Mouse (Mus musculus) Patski (cell line): ENCODE measurements around the gene Rbm25. TPM values are rescaled to one million over a fixed set of nuclear protein-coding genes. Genes with fewer than 3 reads are reported as not detected.
"Not testable (repeated sequence)": the region's sequence is repeated elsewhere in the genome, so short reads cannot be mapped to it uniquely, and the experiment has no call there.

Source experiments
- ATAC-seq: fragments of 100-300 bp; one replicate; pipeline ENCODE4 v1.8.0; 2021
- CTCF ChIA-PET: fragments of 350-600 bp; sonication (Branson Sonifier 250); formaldehyde crosslinking; loops from one replicate; lab custom pipeline; 2022; ENCODE audit warnings: inconsistent platforms; lab: Charles Lee
- POLR2A ChIA-PET: fragments of 350-600 bp; sonication (Branson Sonifier 250); formaldehyde crosslinking; loops from one replicate; lab custom pipeline; 2022; ENCODE audit warnings: antibody characterized with exemption, inconsistent platforms; lab: Charles Lee
- DNase-seq: peaks from one replicate; pipeline ENCODE4 v3.0.0-alpha.2; 2011; ENCODE audit warnings: low read depth, low spot score
- H3K27me3 ChIP-seq: fragments of 371-371 bp; one replicate; pipeline ENCODE4 v1.5.1; 2021
- CTCF ChIP-seq: fragments of 100-300 bp; IDR thresholded peaks from one replicate; pipeline ENCODE4 v1.5.1; 2021
- in situ Hi-C: fragments of 300-500 bp; cut with MboI; formaldehyde crosslinking; loops from 3 replicates; pipeline ENCODE4 v1.11.1; 2018; ENCODE audit warnings: low pct_unique_long_range_greater_than_20kb, mixed read lengths
- polyA plus RNA-seq: library from polyadenylated mRNA; unstranded; gene quantifications from one replicate; pipeline ENCODE4 v1.2.3, GENCODE M21; 2021

Gene Rbm25
- polyA plus RNA-seq = 78.0 TPM

GRCm38 (mm10) chr12:83630936-83631335 lies at the start of gene Rbm25:
Gene Rbm25, plus strand, starts transcription at chr12:83631236.
- CTCF ChIA-PET, in situ Hi-C loops, ATAC-seq, DNase-seq, POLR2A ChIA-PET, H3K27me3 ChIP-seq: not testable (repeated sequence)

GRCm38 (mm10) chr12:83582106-83582505 lies 48.9 kb upstream of the Rbm25 start:
- ChIA-PET CTCF (no interaction called here), POLR2A (no interaction called here)
- ATAC-seq (no peak), DNase-seq (no peak)
- H3K27me3 ChIP-seq = no peaks in the 10 kb centered on the region
- in situ Hi-C loops = no loop called here
- no peak for TF ChIP-seq CTCF

- in situ Hi-C loops = no loop called here
- DNase-seq (no peak), ATAC-seq (no peak)
- ChIA-PET CTCF (no interaction called here), POLR2A (interaction anchor here (0.6 kb wide), 2 partner anchors 63 to 1271 kb away, joined by 3 to 4 read pairs; partner anchors contain the start of gene Dcaf4)
- TF ChIP-seq CTCF = no peak
- no peaks in the 10 kb centered on the region for H3K27me3 ChIP-seq
Observed at GRCm38 (mm10) chr12:83582747-83583146, 48.3 kb upstream of the Rbm25 start.

- no peak for TF ChIP-seq CTCF
- in situ Hi-C loops = no loop called here
- POLR2A ChIA-PET = no interaction called here
- H3K27me3 ChIP-seq = no peaks in the 10 kb centered on the region
- ATAC-seq (no peak), DNase-seq (peak; percentile 50)
- CTCF ChIA-PET = interaction anchor here (0.7 to 1.2 kb wide), 2 partner anchors 9 to 10 kb away, joined by 3 read pairs; partner anchors contain the start of gene Zfyve1
Observed at GRCm38 (mm10) chr12:83586628-83587027, 44.4 kb upstream of the Rbm25 start.

GRCm38 (mm10) chr12:83591754-83592501 lies 39.1 kb upstream of the Rbm25 start:
- POLR2A ChIA-PET = no interaction called here
- no peak for TF ChIP-seq CTCF
- in situ Hi-C loops = no loop called here
- no peak for ATAC-seq
- CTCF ChIA-PET = no interaction called here
- no peak for DNase-seq
- no peaks in the 10 kb centered on the region for H3K27me3 ChIP-seq

- POLR2A ChIA-PET = no interaction called here
- ATAC-seq (no peak), DNase-seq (no peak)
- CTCF ChIA-PET = no interaction called here
- TF ChIP-seq CTCF = no peak
- in situ Hi-C loops = no loop called here
- H3K27me3 ChIP-seq = no peaks in the 10 kb centered on the region
Observed at GRCm38 (mm10) chr12:83594454-83595040, 36.5 kb upstream of the Rbm25 start.

GRCm38 (mm10) chr12:83596191-83596954 lies 34.7 kb upstream of the Rbm25 start:
- in situ Hi-C loops = no loop called here
- no peak for TF ChIP-seq CTCF
- ChIA-PET CTCF (interaction anchor here (1.0 to 1.2 kb wide), 2 partner anchors 10 kb away, joined by 3 read pairs; no protein-coding TSS in a partner anchor), POLR2A (interaction anchor here (0.7 kb wide), 2 partner anchors 89 to 651 kb away, joined by 4 to 5 read pairs; no protein-coding TSS in a partner anchor)
- no peak for DNase-seq
- no peaks in the 10 kb centered on the region for H3K27me3 ChIP-seq
- ATAC-seq = no peak

GRCm38 (mm10) chr12:83597025-83597501 lies 34.0 kb upstream of the Rbm25 start, which contains the start of gene Zfyve1:
Gene Zfyve1, minus strand, starts transcription at chr12:83597222.
- H3K27me3 ChIP-seq = no peaks in the 10 kb centered on the region
- TF ChIP-seq CTCF = no peak
- ChIA-PET CTCF (interaction anchor here (0.7 to 1.2 kb wide), 2 partner anchors 10 to 27 kb away, joined by 3 read pairs; no protein-coding TSS in a partner anchor), POLR2A (interaction anchor here (0.7 kb wide), 1 partner anchor 650 kb away, joined by 5 read pairs; no protein-coding TSS in a partner anchor)
- in situ Hi-C loops = no loop called here
- ATAC-seq (peak; percentile 98), DNase-seq (peak; percentile 81)

- in situ Hi-C loops = no loop called here
- DNase-seq (no peak), ATAC-seq (no peak)
- no peak for TF ChIP-seq CTCF
- ChIA-PET POLR2A (no interaction called here), CTCF (interaction anchor here (0.7 kb wide), 1 partner anchor 26 kb away, joined by 3 read pairs; no protein-coding TSS in a partner anchor)
- no peaks in the 10 kb centered on the region for H3K27me3 ChIP-seq
Observed at GRCm38 (mm10) chr12:83597881-83598280, 33.2 kb upstream of the Rbm25 start.

GRCm38 (mm10) chr12:83602285-83602684 lies 28.8 kb upstream of the Rbm25 start:
- H3K27me3 ChIP-seq = no peaks in the 10 kb centered on the region
- ATAC-seq (no peak), DNase-seq (no peak)
- CTCF ChIA-PET = no interaction called here
- POLR2A ChIA-PET = interaction anchor here (0.7 kb wide), 1 partner anchor 33 kb away, joined by 4 read pairs; no protein-coding TSS in a partner anchor
- TF ChIP-seq CTCF = no peak
- in situ Hi-C loops = no loop called here

- ATAC-seq, DNase-seq, in situ Hi-C loops, H3K27me3 ChIP-seq: not testable (repeated sequence)
- ChIA-PET CTCF (interaction anchor here (0.8 kb wide), 1 partner anchor 14 kb away, joined by 3 read pairs; no protein-coding TSS in a partner anchor), POLR2A (interaction anchor here (0.7 kb wide), 1 partner anchor 58 kb away, joined by 3 read pairs; no protein-coding TSS in a partner anchor)
Observed at GRCm38 (mm10) chr12:83606411-83606810, 24.6 kb upstream of the Rbm25 start.
